Mouse (Mus musculus) heart, adult 11 months (tissue): ENCODE measurements around the gene Sectm1a.
A peak's percentile ranks its signal among the peaks of the same experiment; 100 is the strongest.

ENCODE experiments used
- DNase-seq: peaks from one replicate; pipeline ENCODE4 v3.0.0; 2022

Gene Sectm1a

GRCm38 (mm10) chr11:121081120-121081519 lies at the start of gene Sectm1a:
Sectm1a (minus strand) TSS chr11:121081220.
- no peak for DNase-seq

DNA sequence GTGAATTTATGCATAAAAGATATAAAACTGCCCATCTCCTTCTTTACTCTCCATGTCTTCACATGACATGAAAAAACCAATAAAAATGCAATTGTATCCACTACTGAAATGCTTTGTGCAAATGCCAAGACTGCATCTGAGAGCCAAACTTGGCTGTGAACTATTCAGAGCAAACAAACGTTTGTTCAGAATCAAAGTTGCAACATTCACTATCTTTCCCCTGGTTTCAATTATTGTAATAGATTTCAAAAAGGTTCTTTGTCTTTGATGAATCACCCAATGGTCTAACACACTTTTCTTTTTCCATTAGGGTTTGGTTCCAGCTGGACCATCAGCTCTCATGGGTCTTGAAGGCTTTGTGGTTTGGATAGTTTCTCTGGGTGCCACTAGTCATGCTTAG lies 48.6 kb upstream of the Sectm1a start:
- no peak for DNase-seq

- no peak for DNase-seq
These were observed 46.4 kb upstream of the Sectm1a start for GRCm38 (mm10) chr11:121127441-121127840.

DNA sequence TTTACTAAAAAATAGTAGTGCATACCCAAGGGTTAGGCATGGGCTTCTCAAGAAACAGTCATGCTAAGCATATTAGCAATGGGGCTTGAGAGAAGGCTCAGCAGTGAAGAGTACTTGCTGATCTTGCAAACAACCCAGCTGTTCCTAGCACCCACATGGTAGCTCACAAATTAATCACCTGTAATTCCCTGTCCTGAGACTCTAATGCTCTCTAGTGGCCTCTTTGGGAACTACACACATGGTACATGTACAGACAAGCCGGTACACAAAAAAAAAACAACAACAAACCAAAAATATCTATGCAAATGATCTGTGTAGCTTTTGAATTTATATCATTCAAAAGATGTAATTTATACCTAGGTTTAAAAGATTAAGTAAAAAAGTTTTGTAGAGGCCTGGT lies 45.4 kb upstream of the Sectm1a start:
- DNase-seq, result no peak

GRCm38 (mm10) chr11:121125522-121126172 lies 44.6 kb upstream of the Sectm1a start:
- DNase-seq, result no peak

DNA sequence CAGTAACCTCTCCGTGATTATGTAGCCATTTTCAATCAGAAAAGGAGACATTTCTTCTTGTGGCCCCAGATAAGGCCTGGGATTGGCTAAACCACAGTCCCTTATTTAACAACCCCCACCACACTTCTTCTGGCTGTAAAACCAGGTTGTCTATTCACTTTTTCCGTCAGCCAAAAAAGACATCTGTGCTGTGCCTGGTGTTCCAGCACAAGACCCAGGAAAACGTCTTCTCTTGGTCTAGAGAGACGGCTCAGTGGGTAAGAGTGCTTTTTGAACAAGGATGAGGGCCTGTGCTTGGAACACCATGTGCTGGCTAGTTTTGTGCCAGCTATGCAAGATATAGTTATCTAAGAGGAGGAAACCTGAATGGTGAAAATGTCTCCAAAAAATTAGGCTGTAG lies 42.4 kb upstream of the Sectm1a start:
- DNase-seq, result no peak

- no peak for DNase-seq
These were observed 41.1 kb upstream of the Sectm1a start for GRCm38 (mm10) chr11:121122024-121122670.

- DNase-seq, result no peak
These were observed 40.1 kb upstream of the Sectm1a start for GRCm38 (mm10) chr11:121121151-121121550.

GRCm38 (mm10) chr11:121118577-121118976 lies 37.6 kb upstream of the Sectm1a start, which contains the start of gene Tex19.2:
Tex19.2 (minus strand) TSS chr11:121118677.
- no peak for DNase-seq

- DNase-seq, result peak; percentile 85
These were observed 37.1 kb upstream of the Sectm1a start for GRCm38 (mm10) chr11:121118106-121118505.

DNA sequence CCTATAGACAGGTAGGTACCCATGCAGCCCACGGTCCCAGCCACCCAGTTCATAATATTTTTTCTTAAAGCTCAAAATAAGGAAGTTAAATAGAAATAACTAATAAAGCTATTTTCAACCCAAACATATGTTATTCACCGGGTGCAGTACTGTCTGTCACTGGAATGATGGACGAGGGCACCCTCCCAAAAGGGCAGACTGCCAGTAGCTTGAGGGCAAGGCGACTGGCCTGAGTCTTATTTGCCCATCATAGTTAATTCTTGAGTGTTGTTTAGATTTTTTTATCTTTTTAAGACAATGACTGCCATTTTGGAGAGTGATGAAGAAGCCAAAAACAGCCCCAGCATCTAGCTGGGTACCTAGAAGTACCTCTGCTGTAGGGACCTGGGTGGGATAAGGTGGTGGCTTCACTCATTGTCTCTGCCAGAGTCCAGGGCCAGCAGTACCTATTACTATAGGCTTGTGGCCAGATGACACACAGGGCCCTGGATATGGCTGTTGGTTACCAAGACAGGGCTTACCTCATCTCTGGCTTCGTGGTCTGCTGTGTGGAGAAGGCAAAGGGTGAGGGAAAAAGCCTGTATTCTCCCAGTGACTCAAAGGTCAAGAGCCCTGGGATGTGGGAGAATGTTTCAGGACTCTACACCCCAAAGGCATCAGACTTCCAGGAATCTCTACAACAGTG lies 31.2 kb upstream of the Sectm1a start:
- DNase-seq, result no peak

DNA sequence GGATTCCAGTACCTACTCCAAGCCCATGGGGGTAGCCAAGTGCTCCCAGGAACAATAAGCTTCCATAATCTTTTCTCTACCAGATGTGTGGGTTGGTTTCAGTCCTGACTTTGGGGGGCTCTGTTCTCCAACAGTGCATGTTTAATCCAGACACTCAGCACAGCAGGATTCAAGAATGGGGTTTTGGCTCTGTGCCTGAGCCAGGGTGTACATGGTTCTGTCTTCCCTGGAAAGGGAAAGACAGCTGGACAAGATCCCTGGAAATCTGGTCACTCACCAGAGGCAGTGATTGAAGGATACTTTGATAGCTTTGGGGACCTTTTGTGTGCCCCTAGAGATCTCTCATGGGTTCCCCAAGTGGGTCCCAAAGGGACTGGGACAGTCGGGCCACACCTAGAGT lies 30.6 kb upstream of the Sectm1a start:
- no peak for DNase-seq

DNA sequence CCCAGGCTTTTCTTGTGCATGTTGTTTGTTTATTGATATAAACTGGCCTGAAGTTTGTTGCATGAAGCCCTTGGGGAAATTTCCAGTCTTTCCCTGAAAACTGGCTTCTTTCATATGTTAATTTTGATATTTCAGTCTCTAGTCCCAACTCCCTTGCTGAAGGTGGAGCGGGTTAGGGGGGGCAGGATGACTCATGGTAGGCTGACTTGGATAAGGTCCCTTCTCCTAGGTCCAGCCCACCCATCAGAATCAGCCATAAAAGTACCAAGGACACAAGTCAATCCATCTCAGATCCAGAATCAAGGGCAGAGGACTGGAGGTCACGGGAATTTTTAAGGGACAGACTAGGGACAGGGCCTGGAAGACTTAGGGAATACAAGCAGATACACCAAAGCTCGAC lies 30.0 kb upstream of the Sectm1a start:
- DNase-seq, result no peak

- peak; percentile 97 for DNase-seq
These were observed 29.0 kb upstream of the Sectm1a start for GRCm38 (mm10) chr11:121109986-121110385.

DNA sequence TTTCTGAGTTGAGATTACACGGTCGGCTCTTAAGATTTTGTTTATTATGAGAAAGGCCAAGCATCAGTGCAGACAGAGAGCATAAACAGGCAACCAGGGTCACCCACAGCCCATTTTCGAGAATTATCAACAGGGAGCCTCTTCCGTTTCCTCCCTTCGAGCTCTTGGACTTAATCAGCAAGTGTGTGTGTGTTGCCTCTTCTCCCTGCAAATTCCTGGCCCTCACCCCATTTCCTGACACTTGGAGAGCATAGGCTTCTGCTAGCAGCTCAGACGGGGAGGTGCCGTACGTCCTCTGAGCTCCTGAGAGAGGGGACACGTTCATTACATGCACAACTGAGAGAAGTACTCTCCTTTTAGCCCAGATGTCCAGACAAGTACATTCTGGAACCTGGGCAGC lies 27.0 kb upstream of the Sectm1a start:
- DNase-seq, result peak; percentile 93

DNA sequence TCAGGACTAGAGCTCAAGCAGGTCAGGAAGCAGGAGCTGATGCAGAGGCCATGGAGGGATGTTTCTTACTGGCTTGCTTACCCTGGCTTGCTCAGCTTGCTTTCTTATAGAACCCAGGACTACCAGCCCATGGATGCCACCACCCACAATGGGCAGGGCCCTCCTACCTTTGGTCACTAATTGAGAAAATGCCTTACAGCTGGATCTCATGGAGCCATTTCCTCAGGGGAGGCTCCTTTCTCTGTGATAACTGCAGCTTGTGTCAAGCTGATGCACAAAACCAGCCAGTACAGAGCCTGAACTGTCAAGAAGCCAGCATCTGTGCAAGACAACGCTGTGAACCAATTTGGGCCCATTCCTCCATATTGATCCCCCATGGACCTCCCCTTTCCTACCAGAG lies 26.2 kb upstream of the Sectm1a start:
- DNase-seq, result peak; percentile 90

DNA sequence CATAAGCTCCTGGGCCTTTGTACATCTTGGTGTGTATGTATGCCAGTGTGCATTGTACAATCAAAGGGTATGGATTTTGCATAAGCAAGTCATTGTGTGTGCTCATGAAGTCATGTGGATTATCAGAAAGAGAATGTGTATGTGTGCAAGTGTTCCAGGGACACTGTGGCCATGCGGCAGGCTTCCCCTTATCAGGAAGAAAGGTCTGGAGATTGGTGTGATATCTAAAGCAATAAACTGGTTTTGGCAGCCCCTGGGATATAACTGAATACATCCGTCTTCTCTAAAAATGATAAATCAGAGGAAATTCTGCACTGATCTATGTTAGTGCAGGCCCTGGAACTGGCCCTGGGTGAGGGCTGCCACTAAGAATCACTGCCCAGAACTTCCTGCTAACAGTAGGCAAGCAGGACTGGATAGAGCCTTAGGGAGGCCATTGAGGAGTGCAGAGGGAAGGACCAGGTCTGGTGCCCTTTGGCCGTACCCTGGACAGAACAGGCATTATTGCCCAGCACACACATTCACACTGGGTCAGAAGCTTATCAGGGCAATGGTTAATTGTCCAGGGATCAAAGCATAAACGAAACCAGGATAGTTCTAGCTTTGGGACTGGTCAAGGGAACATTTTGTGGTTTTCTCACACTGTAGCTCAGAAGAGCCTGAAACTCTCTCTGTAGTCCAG lies 20.2 kb upstream of the Sectm1a start:
- DNase-seq, result no peak

GRCm38 (mm10) chr11:121100692-121101091 lies 19.7 kb upstream of the Sectm1a start:
- DNase-seq, result no peak

DNA sequence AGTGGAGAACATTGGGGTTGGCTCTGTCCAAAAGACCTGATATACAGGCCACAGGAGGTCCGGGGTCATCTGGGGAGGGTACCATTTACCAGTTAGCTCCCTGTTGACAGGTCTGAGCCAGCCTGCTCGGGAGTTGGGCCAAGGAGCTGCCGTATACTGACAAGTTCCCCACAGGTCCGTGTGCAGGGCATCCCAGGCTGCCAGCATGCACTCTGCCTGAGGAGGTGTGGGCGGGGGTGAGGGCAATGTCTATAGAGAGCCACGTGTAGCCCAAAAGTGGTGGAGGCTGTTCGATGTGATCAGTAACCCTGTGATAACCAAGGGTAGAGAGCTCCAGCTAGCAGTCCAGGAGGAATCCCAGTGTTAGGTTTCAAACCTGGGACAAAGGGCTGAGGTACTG lies 18.7 kb upstream of the Sectm1a start:
- no peak for DNase-seq

DNA sequence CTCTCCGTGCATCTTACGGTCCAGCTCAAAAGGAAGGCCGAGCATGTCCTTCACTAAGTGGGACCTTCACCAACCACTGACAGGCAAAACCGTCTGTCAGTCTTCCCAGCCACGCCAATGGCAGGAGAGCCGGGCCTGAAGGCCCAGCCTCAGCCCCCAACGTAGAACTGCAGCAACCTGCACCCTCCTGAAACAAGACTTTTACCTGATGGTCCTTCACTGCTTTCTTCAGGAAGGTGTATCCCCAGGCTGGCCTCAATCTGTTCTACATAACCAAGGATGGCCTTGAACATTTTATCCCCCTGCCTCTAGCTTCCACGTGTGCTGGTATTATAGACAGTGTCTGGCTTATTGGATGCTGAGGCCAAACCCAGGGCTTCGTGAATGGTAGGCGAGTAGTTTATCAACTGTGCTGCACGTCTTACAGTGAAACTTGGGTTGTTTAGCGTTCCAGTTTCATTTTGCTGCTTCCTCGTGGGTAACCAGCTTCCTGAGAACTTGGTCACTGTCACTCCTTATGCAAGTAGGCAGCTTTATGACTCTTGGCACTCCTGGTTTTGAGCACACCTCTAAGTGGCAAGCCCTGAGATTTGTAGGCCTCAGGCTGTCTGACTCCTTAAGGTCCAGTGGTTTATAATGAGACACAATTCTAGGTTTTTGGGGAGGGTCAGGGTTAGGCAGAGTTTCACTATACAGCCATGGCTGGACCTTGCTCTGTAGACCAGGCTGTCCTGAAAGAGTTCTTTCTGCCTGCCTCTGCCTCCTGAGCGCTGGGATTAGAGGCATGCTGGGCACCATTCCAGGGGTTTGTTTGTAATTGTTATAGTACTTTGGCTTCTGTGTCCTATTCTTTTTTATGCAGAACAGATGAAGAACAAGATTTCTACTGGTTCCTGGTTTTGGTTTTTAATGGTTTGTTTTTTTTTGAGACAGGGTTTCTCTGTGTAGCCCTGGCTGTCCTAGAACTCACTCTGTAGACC lies 11.9 kb upstream of the Sectm1a start:
- DNase-seq, result peak; percentile 61

DNA sequence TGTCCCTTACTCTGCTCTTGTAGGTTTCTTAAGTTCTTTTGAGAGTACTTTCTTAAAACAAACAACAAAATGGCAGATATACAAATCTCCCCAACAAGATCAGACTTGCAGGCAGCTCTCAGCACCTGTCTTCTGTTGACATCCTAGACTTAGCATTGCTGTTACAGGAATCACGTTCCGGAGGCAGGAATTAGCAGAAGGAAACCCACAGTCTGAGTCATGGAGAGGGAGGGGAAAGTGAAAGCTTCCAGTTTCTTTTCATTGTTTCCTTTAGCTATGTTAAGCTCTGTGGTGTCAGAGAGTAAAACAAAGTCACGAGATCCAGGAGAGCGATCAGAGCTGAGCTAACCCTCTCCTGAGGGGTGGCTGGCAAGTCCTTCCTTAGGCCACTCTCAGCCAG lies 9.9 kb upstream of the Sectm1a start:
- no peak for DNase-seq
